Mouse (Mus musculus) hindbrain, embryonic 16.5 days (tissue): ENCODE measurements at regions not wholly inside any gene's neighbourhood (a gene's known extent, or its start where the extent isn't known, plus 50 kb on each side); places are given as distances from the start of the nearest gene placed in this dataset.

Source experiments
- ATAC-seq: fragments of 200-750 bp; cut with Nextera tagmentation; 2 replicates; pipeline ENCODE4 v1.8.0; 2017; ENCODE audit warnings: moderate TSS enrichment, moderate library complexity
- H3K27ac ChIP-seq: fragments of 300-500 bp; sonication (generic); 2 replicates; pipeline ENCODE4 v1.5.1; 2014; ENCODE audit warnings: low read depth, mild to moderate bottlenecking, control low read depth, low read length, moderate library complexity
- H3K27me3 ChIP-seq: fragments of 300-500 bp; sonication (generic); replicated peaks from 2 replicates; pipeline ENCODE4 v1.6.1; 2014; ENCODE audit warnings: low read length; ENCODE audit not compliant: control insufficient read depth, insufficient read depth
- H3K36me3 ChIP-seq: fragments of 300-500 bp; sonication (generic); 2 replicates; pipeline ENCODE4 v1.6.1; 2014; ENCODE audit warnings: mild to moderate bottlenecking, low read length, moderate library complexity, mixed read lengths; ENCODE audit not compliant: control insufficient read depth, insufficient read depth
- H3K4me1 ChIP-seq: fragments of 300-500 bp; sonication (generic); 2 replicates; pipeline ENCODE4 v1.6.1; 2014; ENCODE audit warnings: low read depth, low read length; ENCODE audit not compliant: control insufficient read depth, insufficient read depth
- H3K4me2 ChIP-seq: fragments of 300-500 bp; sonication (generic); 2 replicates; pipeline ENCODE4 v1.6.1; 2014; ENCODE audit warnings: mild to moderate bottlenecking, low read length, control low read depth, moderate library complexity
- H3K4me3 ChIP-seq: fragments of 300-500 bp; sonication (generic); 2 replicates; pipeline ENCODE4 v1.5.1; 2014; ENCODE audit warnings: mild to moderate bottlenecking, low read length, control low read depth, moderate library complexity
- H3K9ac ChIP-seq: fragments of 300-500 bp; sonication (generic); 2 replicates; pipeline ENCODE4 v1.6.1; 2014; ENCODE audit warnings: low read depth, mild to moderate bottlenecking, control low read depth, low read length, moderate library complexity
- H3K9me3 ChIP-seq: fragments of 300-500 bp; sonication (generic); 2 replicates; pipeline ENCODE4 v1.6.1; 2014; ENCODE audit warnings: mild to moderate bottlenecking, low read length, moderate library complexity; ENCODE audit not compliant: control insufficient read depth
- WGBS: fragments of 180-500 bp; shearing (Covaris S2); extraction: QIAGEN DNeasy Blood & Tissue Kit; methylation state at CpG from one replicate; pipeline ENCODE4 v1.1.7; 2014; 5-methylcytosine and 5-hydroxymethylcytosine counted together

- H3K27ac ChIP-seq: no peak overlapping the region
- ATAC-seq: no peak
- H3K4me1 ChIP-seq: no peaks in the 10 kb centered on the region
- H3K9ac ChIP-seq: no peak overlapping the region
- H3K9me3 ChIP-seq: no peaks in the 10 kb centered on the region
- 75% methylated on average over 6 of the region's 6 CpGs for WGBS
- no peak overlapping the region for H3K4me2 ChIP-seq
- H3K4me3 ChIP-seq: no peak overlapping the region
- no peaks in the 10 kb centered on the region for H3K27me3 ChIP-seq
- no peaks in the 10 kb centered on the region for H3K36me3 ChIP-seq
Observed at GRCm38 (mm10) chr4:89053606-89054005, 83.3 kb upstream of the Mtap start.

GRCm38 (mm10) chr4:89051897-89052296, 85.0 kb upstream of the Mtap start:
- no peak overlapping the region for H3K4me3 ChIP-seq
- H3K9ac ChIP-seq: no peak overlapping the region
- no peaks in the 10 kb centered on the region for H3K36me3 ChIP-seq
- H3K4me2 ChIP-seq: no peak overlapping the region
- H3K4me1 ChIP-seq: no peaks in the 10 kb centered on the region
- WGBS: 71% methylated on average over 5 of the region's 5 CpGs
- H3K9me3 ChIP-seq: no peaks in the 10 kb centered on the region
- no peak overlapping the region for H3K27ac ChIP-seq
- no peak for ATAC-seq
- H3K27me3 ChIP-seq: no peaks in the 10 kb centered on the region

GRCm38 (mm10) chr4:89050551-89051199, 86.2 kb upstream of the Mtap start:
- Histone ChIP-seq H3K4me2 (no peak overlapping the region), H3K9me3 (no peaks in the 10 kb centered on the region), H3K27ac (no peak overlapping the region), H3K4me3 (no peak overlapping the region), H3K9ac (no peak overlapping the region), H3K36me3 (no peaks in the 10 kb centered on the region), H3K27me3 (no peaks in the 10 kb centered on the region), H3K4me1 (no peaks in the 10 kb centered on the region)
- ATAC-seq: no peak
- WGBS: 89% methylated on average over 4 of the region's 4 CpGs

DNA sequence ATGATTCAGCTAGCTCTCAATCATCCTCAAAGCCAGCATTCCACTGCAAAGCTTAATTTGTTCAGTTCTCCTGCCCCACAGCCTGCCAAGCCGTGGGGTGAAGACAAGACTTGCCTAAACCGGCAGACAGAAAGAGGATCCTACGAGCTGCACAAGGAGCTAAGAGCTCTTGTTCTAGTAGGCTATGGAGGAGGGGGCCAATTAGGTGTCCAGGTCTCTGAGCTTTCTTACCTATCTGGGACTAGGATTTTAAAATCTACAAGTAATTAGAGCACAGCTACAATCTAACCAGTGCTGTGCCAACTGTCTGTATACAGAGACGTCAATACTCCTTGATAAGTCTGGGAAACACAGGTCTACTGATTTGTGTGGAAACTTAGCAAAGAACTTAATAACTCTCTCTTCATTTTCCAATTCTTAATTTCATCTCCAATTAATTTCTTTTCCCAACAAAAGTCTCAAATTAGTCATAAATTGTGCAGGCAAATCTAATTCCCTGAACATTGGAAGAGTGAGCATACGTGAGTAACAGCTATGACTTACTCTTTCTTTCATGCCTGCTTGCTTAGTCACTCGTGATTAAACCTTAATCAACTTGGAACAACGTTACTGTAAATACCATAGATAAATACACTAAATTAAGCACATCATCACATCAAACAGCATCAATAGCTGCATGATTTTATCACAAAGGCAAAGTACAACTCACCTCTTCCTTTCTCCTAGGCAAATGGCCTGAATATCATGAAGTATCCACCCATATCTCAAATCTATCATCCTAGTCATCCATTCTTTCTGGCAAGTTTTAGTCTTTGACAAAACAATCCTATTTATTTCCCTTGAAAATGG, 87.1 kb upstream of the Mtap start:
- no peak for ATAC-seq
- H3K9ac ChIP-seq: no peak overlapping the region
- no peaks in the 10 kb centered on the region for H3K36me3 ChIP-seq
- no peak overlapping the region for H3K27ac ChIP-seq
- no peaks in the 10 kb centered on the region for H3K9me3 ChIP-seq
- no peak overlapping the region for H3K4me2 ChIP-seq
- 73% methylated on average over 7 of the region's 7 CpGs for WGBS
- no peaks in the 10 kb centered on the region for H3K4me1 ChIP-seq
- H3K27me3 ChIP-seq: no peaks in the 10 kb centered on the region
- H3K4me3 ChIP-seq: no peak overlapping the region

DNA sequence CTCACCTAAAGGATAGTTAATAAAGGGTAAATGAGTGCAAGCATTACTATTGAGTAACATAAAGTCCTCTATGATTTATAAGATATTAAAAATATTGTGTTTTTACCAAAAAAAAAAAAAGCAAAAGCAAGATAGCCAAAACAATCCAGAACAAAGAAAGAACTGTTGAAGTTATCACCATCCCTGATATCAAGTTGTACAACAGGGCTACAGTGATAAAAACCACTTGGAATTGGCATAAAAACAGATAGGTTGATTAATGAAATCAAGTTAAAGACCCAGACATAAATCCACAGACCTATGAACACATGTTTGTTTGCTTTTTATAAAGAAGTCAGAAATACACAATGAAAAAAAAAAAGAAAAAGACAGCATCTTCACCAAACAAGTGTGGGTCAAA, 92.4 kb upstream of the Mtap start:
- H3K4me2 ChIP-seq: no peak overlapping the region
- no peaks in the 10 kb centered on the region for H3K9me3 ChIP-seq
- no peak overlapping the region for H3K9ac ChIP-seq
- H3K27ac ChIP-seq: no peak overlapping the region
- H3K36me3 ChIP-seq: no peaks in the 10 kb centered on the region
- no peaks in the 10 kb centered on the region for H3K4me1 ChIP-seq
- ATAC-seq: no peak
- no peaks in the 10 kb centered on the region for H3K27me3 ChIP-seq
- no peak overlapping the region for H3K4me3 ChIP-seq

- Histone ChIP-seq H3K36me3 (no peaks in the 10 kb centered on the region), H3K4me1 (no peaks in the 10 kb centered on the region), H3K4me2 (no peak overlapping the region), H3K27ac (no peak overlapping the region), H3K27me3 (no peaks in the 10 kb centered on the region), H3K4me3 (no peak overlapping the region), H3K9me3 (no peaks in the 10 kb centered on the region), H3K9ac (no peak overlapping the region)
- no peak for ATAC-seq
- WGBS: 55% methylated on average over 1 of the region's 1 CpGs
Observed at GRCm38 (mm10) chr4:89043982-89044381, 92.9 kb upstream of the Mtap start.

DNA sequence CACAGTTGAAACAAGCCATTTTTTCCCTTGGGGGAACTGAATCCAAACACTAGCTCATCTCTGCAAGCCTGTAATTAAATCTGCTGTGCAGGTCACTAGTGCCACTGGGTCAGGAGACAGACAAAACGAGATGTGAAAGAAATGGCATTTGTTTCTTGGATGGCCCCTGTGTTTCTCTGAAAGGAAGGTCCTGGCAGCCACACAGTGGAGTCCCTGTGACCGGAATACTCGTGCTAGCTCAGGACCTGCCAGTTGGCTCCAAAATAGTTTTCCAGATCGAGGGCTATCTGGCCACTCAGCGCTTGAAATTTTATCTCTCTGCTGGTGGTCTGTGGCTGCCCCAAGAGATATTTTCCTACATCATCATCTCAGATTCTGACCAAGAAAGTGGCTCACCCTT, 96.1 kb upstream of the Mtap start:
- Histone ChIP-seq H3K9me3 (no peaks in the 10 kb centered on the region), H3K4me3 (no peak overlapping the region), H3K27me3 (no peaks in the 10 kb centered on the region), H3K27ac (no peak overlapping the region), H3K4me2 (no peak overlapping the region), H3K36me3 (no peaks in the 10 kb centered on the region), H3K4me1 (no peaks in the 10 kb centered on the region), H3K9ac (no peak overlapping the region)
- ATAC-seq: peak; percentile 63; the same call in 1 of the 2 replicates
- WGBS: 43% methylated on average over 5 of the region's 5 CpGs

DNA sequence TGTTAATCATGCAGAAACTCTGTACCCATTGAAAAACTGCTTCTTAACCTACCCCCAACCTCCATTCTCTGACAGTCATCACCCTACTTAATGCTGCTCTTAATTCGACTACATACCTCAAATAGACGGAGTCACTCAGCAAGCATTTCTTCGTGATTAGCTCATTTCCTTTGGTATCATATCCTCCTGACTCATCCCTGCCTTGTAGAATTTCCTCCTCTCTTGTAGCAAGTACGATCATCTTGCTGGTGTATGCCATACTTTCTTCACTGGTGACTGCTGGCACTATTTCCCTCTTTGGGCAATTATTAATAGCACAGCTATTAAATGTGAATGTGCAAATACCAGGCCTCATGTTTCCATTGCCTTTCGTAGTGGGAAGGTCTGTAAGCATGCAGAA, 98.0 kb upstream of the Mtap start:
- H3K4me3 ChIP-seq: no peak overlapping the region
- no peaks in the 10 kb centered on the region for H3K9me3 ChIP-seq
- no peaks in the 10 kb centered on the region for H3K27me3 ChIP-seq
- no peak for ATAC-seq
- no peaks in the 10 kb centered on the region for H3K36me3 ChIP-seq
- WGBS: 72% methylated on average over 5 of the region's 5 CpGs
- no peak overlapping the region for H3K4me2 ChIP-seq
- no peaks in the 10 kb centered on the region for H3K4me1 ChIP-seq
- no peak overlapping the region for H3K9ac ChIP-seq
- H3K27ac ChIP-seq: no peak overlapping the region

GRCm38 (mm10) chr4:89038135-89038534, 98.8 kb upstream of the Mtap start:
- Histone ChIP-seq H3K4me1 (no peaks in the 10 kb centered on the region), H3K36me3 (no peaks in the 10 kb centered on the region), H3K9ac (no peak overlapping the region), H3K4me3 (no peak overlapping the region), H3K27ac (no peak overlapping the region), H3K4me2 (no peak overlapping the region), H3K9me3 (no peaks in the 10 kb centered on the region), H3K27me3 (no peaks in the 10 kb centered on the region)
- no peak for ATAC-seq
- 72% methylated on average over 4 of the region's 4 CpGs for WGBS
